Mouse (Mus musculus) C2C12 (cell line): ENCODE measurements around the gene Ager.

Experiments used
- CEBPB ChIP-seq: IDR thresholded peaks from one replicate; pipeline ENCODE4 v1.6.1; 2011; ENCODE audit warnings: low read depth, mild to moderate bottlenecking, control low read depth, moderate library complexity
- CTCF ChIP-seq: IDR thresholded peaks from one replicate; pipeline ENCODE4 v1.5.1; 2011; ENCODE audit not compliant: control insufficient read depth, insufficient read depth, insufficient read length
- FOSL1 ChIP-seq: IDR thresholded peaks from one replicate; pipeline ENCODE4 v1.8.0; 2011; ENCODE audit warnings: mild to moderate bottlenecking, low read length; ENCODE audit not compliant: poor library complexity, insufficient read depth, severe bottlenecking
- MAX ChIP-seq: IDR thresholded peaks from one replicate; pipeline ENCODE4 v1.6.1; 2011; ENCODE audit warnings: mild to moderate bottlenecking, control low read depth
- MYOD1 ChIP-seq: IDR thresholded peaks from one replicate; pipeline ENCODE4 v1.6.1; 2011; ENCODE audit warnings: low read depth; ENCODE audit not compliant: control insufficient read depth, insufficient read length
- MYOG ChIP-seq: IDR thresholded peaks from one replicate; pipeline ENCODE4 v1.6.1; 2011; ENCODE audit not compliant: control insufficient read depth, insufficient read length; ENCODE audit errors: extremely low read depth
- USF1 ChIP-seq: IDR thresholded peaks from one replicate; pipeline ENCODE4 v1.6.1; 2011; ENCODE audit warnings: low read depth, mild to moderate bottlenecking, control low read depth, moderate library complexity

GRCm38 (mm10) chr17:34607997-34608396, 10.3 kb downstream of the Ager start:
- TF ChIP-seq FOSL1, result no peak
- TF ChIP-seq CTCF, result no peak
- TF ChIP-seq CEBPB, result no peak
- no peak for TF ChIP-seq USF1
- no peak for TF ChIP-seq MYOD1
- TF ChIP-seq MAX, result no peak
- TF ChIP-seq MYOG, result no peak
